Mouse (Mus musculus) T-cell, adult 66 days (primary cell): ENCODE data around the gene Gtf3c3. TPM values are rescaled to one million over a fixed set of nuclear protein-coding genes. Genes with fewer than 3 reads are reported as not detected.

Experiments used
- total RNA-seq, 2 experiments: library from RNA; stranded (reverse); gene quantifications; 3 replicates in 1 of 2; 4 replicates in 1 of 2; pipeline ENCODE4 v1.2.4; 2023

The Gtf3c3 gene
- 10 to 100 TPM; 29.5 to 31.3 TPM for total RNA-seq

DNA sequence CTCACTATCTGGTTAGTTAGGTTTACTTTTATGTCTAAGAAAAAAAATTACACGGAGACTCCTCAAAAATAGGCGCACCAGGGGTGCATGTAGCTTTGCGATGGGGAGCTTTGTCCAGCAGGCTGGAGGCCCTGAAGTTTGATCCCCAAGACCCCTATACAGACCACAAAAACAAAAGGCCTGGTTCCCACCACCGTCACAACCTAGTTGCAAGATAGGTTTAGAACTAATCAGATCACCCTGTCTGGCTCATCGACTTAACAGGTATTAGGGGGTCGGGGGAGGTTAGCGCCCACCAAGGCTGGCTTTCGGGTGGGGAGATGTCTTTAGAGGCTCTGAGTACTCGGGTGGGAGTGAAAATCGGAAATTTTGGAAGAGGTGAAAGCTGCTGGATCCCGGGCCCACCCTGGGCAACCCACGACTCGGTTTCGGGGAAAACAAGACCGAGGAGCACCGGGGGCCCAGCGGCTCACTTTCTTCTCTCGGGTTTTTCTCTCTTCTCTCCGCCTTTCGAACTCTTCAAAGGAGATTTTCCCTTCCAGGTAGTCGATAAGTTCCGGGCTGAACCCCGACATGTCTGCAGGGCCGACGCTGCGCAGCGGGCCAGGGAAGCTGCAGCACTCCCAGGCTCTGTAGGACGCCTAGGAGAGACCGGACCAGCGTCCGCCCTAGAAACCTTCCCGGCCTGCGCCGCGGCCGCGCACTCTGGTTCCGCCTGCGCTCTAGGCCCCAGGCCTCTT, at the start of gene Gtf3c3:
Gtf3c3 (minus strand) TSS at position 632 of the 740 bp plus-strand sequence.

Other genes starting within 250 kb of the Gtf3c3 start
- under 1 TPM in 1 of 2 experiments, not detected in 1; 0.90 TPM for gene Hecw2, start 243.8 kb downstream of the Gtf3c3 start, total RNA-seq
- gene Ccdc150, start 188.3 kb downstream of the Gtf3c3 start, total RNA-seq, result not detected
- gene Pgap1, start 118.7 kb upstream of the Gtf3c3 start, total RNA-seq, result 10 to 100 TPM; 21.5 to 22.2 TPM